Mouse (Mus musculus) frontal cortex, postnatal 36 days (tissue): Measurements from ENCODE around the gene Ephx3.
A peak's percentile ranks its signal among the peaks of the same experiment; 100 is the strongest.
"Not testable (repeated sequence)": the region's sequence is repeated elsewhere in the genome, so short reads cannot be mapped to it uniquely, and the experiment has no call there.

ENCODE experiments used
- DNase-seq, 2 experiments: peaks; one replicate each; pipeline ENCODE4 v3.0.0; 2022; ENCODE audit warnings: low spot score in 2 of 2

Gene Ephx3

GRCm38 (mm10) chr17:32188863-32189636 lies at the start of gene Ephx3:
TSS of gene Ephx3 (minus strand) at chr17:32189549.
- DNase-seq = no peak

GRCm38 (mm10) chr17:32238589-32238988 lies 49.2 kb upstream of the Ephx3 start:
- no peak for DNase-seq

GRCm38 (mm10) chr17:32235534-32236191 lies 46.3 kb upstream of the Ephx3 start:
- peak; percentile 47 to 74 for DNase-seq

GRCm38 (mm10) chr17:32233174-32233573 lies 43.8 kb upstream of the Ephx3 start:
- no peak for DNase-seq

GRCm38 (mm10) chr17:32229256-32229655 lies 39.9 kb upstream of the Ephx3 start:
- DNase-seq = no peak

- DNase-seq = no peak
Measured at GRCm38 (mm10) chr17:32220873-32221272, 31.5 kb upstream of the Ephx3 start.

GRCm38 (mm10) chr17:32215587-32215986 lies 26.2 kb upstream of the Ephx3 start:
- DNase-seq = not testable (repeated sequence)

- not testable (repeated sequence) for DNase-seq
Measured at GRCm38 (mm10) chr17:32211554-32211953, 22.2 kb upstream of the Ephx3 start.

- peak; percentile 52 to 71 for DNase-seq
Measured at GRCm38 (mm10) chr17:32209752-32210151, 20.4 kb upstream of the Ephx3 start.

GRCm38 (mm10) chr17:32209144-32209543 lies 19.8 kb upstream of the Ephx3 start:
- DNase-seq = no peak

GRCm38 (mm10) chr17:32207586-32208245 lies 18.4 kb upstream of the Ephx3 start:
- DNase-seq = peak; percentile 22 to 28

- no peak for DNase-seq
Measured at GRCm38 (mm10) chr17:32205345-32205744, 16.0 kb upstream of the Ephx3 start.

- DNase-seq = no peak
Measured at GRCm38 (mm10) chr17:32202972-32203371, 13.6 kb upstream of the Ephx3 start.

GRCm38 (mm10) chr17:32201086-32201485 lies 11.7 kb upstream of the Ephx3 start:
- no peak for DNase-seq

- no peak for DNase-seq
Measured at GRCm38 (mm10) chr17:32199796-32200195, 10.4 kb upstream of the Ephx3 start.

- DNase-seq = no peak
Measured at GRCm38 (mm10) chr17:32197156-32197555, 7.8 kb upstream of the Ephx3 start.

GRCm38 (mm10) chr17:32195725-32196124 lies 6.4 kb upstream of the Ephx3 start:
- DNase-seq = no peak

GRCm38 (mm10) chr17:32193010-32193409 lies 3.7 kb upstream of the Ephx3 start:
- DNase-seq = no peak

GRCm38 (mm10) chr17:32189850-32190249 lies 501 bp upstream of the Ephx3 start:
- no peak for DNase-seq

- no peak for DNase-seq
Measured at GRCm38 (mm10) chr17:32183017-32183416, 6.3 kb downstream of the Ephx3 start.

GRCm38 (mm10) chr17:32179621-32180491 lies 9.5 kb downstream of the Ephx3 start:
- DNase-seq = no peak

GRCm38 (mm10) chr17:32176919-32177318 lies 12.4 kb downstream of the Ephx3 start:
- no peak for DNase-seq
